Mouse (Mus musculus) kidney, embryonic 14.5 days (tissue): ENCODE results near the gene Asns. TPM values are rescaled to one million over a fixed set of nuclear protein-coding genes. Genes with fewer than 3 reads are reported as not detected.

Experiments used
- ATAC-seq: fragments of 200-750 bp; cut with Nextera tagmentation; 2 replicates; pipeline ENCODE4 v1.8.0; 2017; ENCODE audit warnings: moderate number of reproducible peaks, mild to moderate bottlenecking, moderate TSS enrichment, moderate library complexity; ENCODE audit not compliant: low FRiP score, low TSS enrichment
- H3K27ac ChIP-seq: fragments of 300-500 bp; sonication (generic); 2 replicates; pipeline ENCODE4 v1.5.1; 2014; ENCODE audit warnings: low read depth, mild to moderate bottlenecking, low read length, moderate library complexity, mixed read lengths
- H3K27me3 ChIP-seq: fragments of 300-500 bp; sonication (generic); 2 replicates; pipeline ENCODE4 v1.6.1; 2014; ENCODE audit warnings: mild to moderate bottlenecking, low read length; ENCODE audit not compliant: control insufficient read depth, insufficient read depth
- H3K36me3 ChIP-seq: fragments of 300-500 bp; sonication (generic); 2 replicates; pipeline ENCODE4 v1.6.1; 2014; ENCODE audit warnings: low read length, mixed read lengths; ENCODE audit not compliant: control insufficient read depth, insufficient read depth
- H3K4me1 ChIP-seq: fragments of 300-500 bp; sonication (generic); 2 replicates; pipeline ENCODE4 v1.6.1; 2014; ENCODE audit warnings: low read length, mixed read lengths; ENCODE audit not compliant: control insufficient read depth, insufficient read depth
- H3K4me2 ChIP-seq: fragments of 300-500 bp; sonication (generic); replicated peaks from 2 replicates; pipeline ENCODE4 v1.6.1; 2014; ENCODE audit warnings: low read depth, mild to moderate bottlenecking, low read length
- H3K4me3 ChIP-seq: fragments of 300-500 bp; sonication (generic); 2 replicates; pipeline ENCODE4 v1.5.1; 2014; ENCODE audit warnings: mild to moderate bottlenecking, low read length
- H3K9ac ChIP-seq: fragments of 300-500 bp; sonication (generic); 2 replicates; pipeline ENCODE4 v1.6.1; 2014; ENCODE audit warnings: low read depth, mild to moderate bottlenecking, low read length, moderate library complexity
- H3K9me3 ChIP-seq: fragments of 300-500 bp; sonication (generic); 2 replicates; pipeline ENCODE4 v1.6.1; 2016; ENCODE audit warnings: low read length; ENCODE audit not compliant: control insufficient read depth
- WGBS: fragments of 180-500 bp; shearing (Covaris S2); extraction: QIAGEN DNeasy Blood & Tissue Kit; methylation state at CpG from one replicate; pipeline ENCODE4 v1.1.7; 2014; 5-methylcytosine and 5-hydroxymethylcytosine counted together
- polyA plus RNA-seq: library from polyadenylated mRNA; unstranded; fragments of >200 nt; fragmentation: Nextera tagmentation; extraction: Ambion mirVana; gene quantifications from 2 replicates; pipeline ENCODE4 v1.2.1, GENCODE M21; 2014

The Asns gene
- polyA plus RNA-seq, 1 experiment from 2014 or later: 34.8 TPM

GRCm38 (mm10) chr6:7711837-7712330, 18.8 kb upstream of the Asns start:
- WGBS: 41% methylated on average over 3 of the region's 3 CpGs
- Histone ChIP-seq H3K27me3 (no peaks in the 10 kb centered on the region), H3K4me3 (no peak overlapping the region), H3K27ac (no peak overlapping the region), H3K9me3 (no peaks in the 10 kb centered on the region), H3K36me3 (no peaks in the 10 kb centered on the region), H3K4me2 (no peak overlapping the region), H3K9ac (no peak overlapping the region), H3K4me1 (no peaks in the 10 kb centered on the region)
- no peak for ATAC-seq

- no peaks in the 10 kb centered on the region for H3K27me3 ChIP-seq
- WGBS: 87% methylated on average over 3 of the region's 3 CpGs
- H3K9me3 ChIP-seq: no peaks in the 10 kb centered on the region
- H3K27ac ChIP-seq: no peak overlapping the region
- H3K4me1 ChIP-seq: no peaks in the 10 kb centered on the region
- H3K4me2 ChIP-seq: no peak overlapping the region
- H3K36me3 ChIP-seq: no peaks in the 10 kb centered on the region
- H3K4me3 ChIP-seq: no peak overlapping the region
- ATAC-seq: no peak
- H3K9ac ChIP-seq: no peak overlapping the region
These were observed 15.2 kb upstream of the Asns start for GRCm38 (mm10) chr6:7708246-7708645.

GRCm38 (mm10) chr6:7706796-7707195, 13.7 kb upstream of the Asns start:
- Histone ChIP-seq H3K27ac (no peak overlapping the region), H3K27me3 (no peaks in the 10 kb centered on the region), H3K4me3 (no peak overlapping the region), H3K9me3 (no peaks in the 10 kb centered on the region), H3K36me3 (no peaks in the 10 kb centered on the region), H3K9ac (no peak overlapping the region), H3K4me2 (no peak overlapping the region), H3K4me1 (no peaks in the 10 kb centered on the region)
- 50% methylated on average over 1 of the region's 1 CpGs for WGBS
- no peak for ATAC-seq

GRCm38 (mm10) chr6:7697999-7698699, 5.1 kb upstream of the Asns start:
- Histone ChIP-seq H3K9me3 (no peaks in the 10 kb centered on the region), H3K27ac (no peak overlapping the region), H3K9ac (no peak overlapping the region), H3K4me1 (no peaks in the 10 kb centered on the region), H3K4me3 (no peak overlapping the region), H3K27me3 (no peaks in the 10 kb centered on the region), H3K36me3 (no peaks in the 10 kb centered on the region), H3K4me2 (no peak overlapping the region)
- ATAC-seq: no peak
- 86% methylated on average over 6 of the region's 6 CpGs for WGBS

GRCm38 (mm10) chr6:7697077-7697643, 4.1 kb upstream of the Asns start:
- Histone ChIP-seq H3K9me3 (no peaks in the 10 kb centered on the region), H3K27me3 (no peaks in the 10 kb centered on the region; the same call in 1 of the 2 replicates), H3K27ac (no peak overlapping the region), H3K9ac (no peak overlapping the region), H3K36me3 (no peaks in the 10 kb centered on the region), H3K4me2 (no peak overlapping the region), H3K4me1 (no peaks in the 10 kb centered on the region), H3K4me3 (no peak overlapping the region)
- no peak for ATAC-seq
- 85% methylated on average over 4 of the region's 4 CpGs for WGBS

- Histone ChIP-seq H3K4me2 (no peak overlapping the region), H3K9ac (no peak overlapping the region)
- WGBS: 78% methylated on average over 3 of the region's 3 CpGs
These were observed 3.6 kb upstream of the Asns start for GRCm38 (mm10) chr6:7696641-7697040.

GRCm38 (mm10) chr6:7695901-7696300, 2.8 kb upstream of the Asns start:
- H3K4me1 ChIP-seq: no peaks in the 10 kb centered on the region

More at GRCm38 (mm10) chr6:7696641-7697040, 3.6 kb upstream of the Asns start:
- Histone ChIP-seq H3K4me1 (no peaks in the 10 kb centered on the region), H3K36me3 (no peaks in the 10 kb centered on the region), H3K27ac (no peak overlapping the region), H3K27me3 (no peaks in the 10 kb centered on the region; the same call in 1 of the 2 replicates), H3K4me3 (no peak overlapping the region), H3K9me3 (no peaks in the 10 kb centered on the region)
- no peak for ATAC-seq

GRCm38 (mm10) chr6:7693666-7694065, 612 bp upstream of the Asns start:
- Histone ChIP-seq H3K9ac (no peak overlapping the region), H3K27ac (no peak overlapping the region), H3K4me1 (no peaks in the 10 kb centered on the region), H3K4me3 (no peak overlapping the region), H3K9me3 (no peaks in the 10 kb centered on the region), H3K36me3 (no peaks in the 10 kb centered on the region), H3K27me3 (no peaks in the 10 kb centered on the region; the same call in 1 of the 2 replicates), H3K4me2 (no peak overlapping the region)
- 71% methylated on average over 5 of the region's 5 CpGs for WGBS
- no peak for ATAC-seq

More at GRCm38 (mm10) chr6:7695901-7696300, 2.8 kb upstream of the Asns start:
- ATAC-seq: no peak
- Histone ChIP-seq H3K4me3 (no peak overlapping the region), H3K36me3 (no peaks in the 10 kb centered on the region), H3K27me3 (no peaks in the 10 kb centered on the region; the same call in 1 of the 2 replicates), H3K9me3 (no peaks in the 10 kb centered on the region), H3K27ac (no peak overlapping the region), H3K9ac (no peak overlapping the region), H3K4me2 (no peak overlapping the region)
- 89% methylated on average over 4 of the region's 4 CpGs for WGBS

GRCm38 (mm10) chr6:7692451-7692850, 603 bp downstream of the Asns start:
- peak overlapping the region; percentile 62 for H3K9ac ChIP-seq
- H3K4me1 ChIP-seq: no peaks in the 10 kb centered on the region
- under 1% methylated on average over 12 of the region's 12 CpGs for WGBS
- H3K4me3 ChIP-seq: peak overlapping the region; percentile 65
- H3K27ac ChIP-seq: no peak overlapping the region
- no peaks in the 10 kb centered on the region for H3K9me3 ChIP-seq
- H3K27me3 ChIP-seq: no peaks in the 10 kb centered on the region; the same call in 1 of the 2 replicates
- peak; percentile 80 for ATAC-seq
- H3K4me2 ChIP-seq: peak overlapping the region; percentile 96
- no peaks in the 10 kb centered on the region for H3K36me3 ChIP-seq
